Mouse (Mus musculus) liver, adult 2 months (tissue): Measurements from ENCODE around the gene Vwa2.

Source experiments
- CTCF ChIP-seq: fragments of 200-500 bp; IDR thresholded peaks from 2 replicates; pipeline ENCODE4 v1.5.1; 2011; ENCODE audit warnings: low read depth, low read length, control low read depth
- POLR2A ChIP-seq: fragments of 200-500 bp; IDR thresholded peaks from 2 replicates; pipeline ENCODE4 v1.6.1; 2011; ENCODE audit warnings: low read length, control low read depth; ENCODE audit not compliant: insufficient read depth; ENCODE audit errors: extremely low read depth

- TF ChIP-seq CTCF = no peak
- TF ChIP-seq POLR2A = no peak
Measured at GRCm38 (mm10) chr19:56913761-56914160, 39.7 kb downstream of the Vwa2 start.
